Mouse (Mus musculus): ENCODE measurements around the gene Ablim1.

DNA sequence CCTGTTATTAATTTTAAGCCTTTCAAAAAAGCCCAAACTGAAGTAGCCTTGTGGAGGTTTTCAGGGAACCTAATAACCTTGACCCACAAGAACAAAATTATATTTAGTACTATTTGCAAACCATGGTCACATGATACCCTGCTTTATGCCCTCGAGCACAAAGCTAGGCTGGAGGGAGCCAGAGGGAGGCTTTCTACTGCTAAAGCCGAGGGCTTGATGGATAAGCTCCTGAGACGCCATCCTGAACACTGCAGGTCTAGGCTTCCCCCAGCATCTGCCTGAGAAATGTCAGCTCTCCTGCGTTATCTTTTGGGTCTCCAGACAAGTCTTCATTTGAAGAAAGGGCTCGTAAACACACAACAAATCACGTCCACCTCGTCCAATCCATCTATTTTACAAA lies 70.4 kb downstream of the Ablim1 start:
- TF ChIP-seq CTCF (IDR thresholded peaks at IDR 0.05; ENCODE audit: low read depth, low read length) = no peak
- TF ChIP-seq POLR2A (IDR thresholded peaks at IDR 0.05; ENCODE audit: extremely low read depth, insufficient read depth, low read length) = no peak

All from liver, adult 2 months (tissue).